Mouse (Mus musculus) G1E (cell line): ENCODE results near the gene Eps15l1.

Source experiments
- CTCF ChIP-seq: IDR thresholded peaks from 2 replicates; pipeline ENCODE4 v1.5.1; 2012; ENCODE audit warnings: low read depth, low read length, inconsistent platforms, mixed read lengths
- GATA2 ChIP-seq: IDR thresholded peaks from 2 replicates; pipeline ENCODE4 v1.6.1; 2012; ENCODE audit warnings: low read depth, low read length, inconsistent platforms, borderline replicate concordance
- POLR2AphosphoS5 ChIP-seq: IDR thresholded peaks from 2 replicates; pipeline ENCODE4 v1.6.1; 2012; ENCODE audit warnings: low read depth, low read length, inconsistent platforms; ENCODE audit not compliant: insufficient replicate concordance

GRCm38 (mm10) chr8:72302986-72303612 is 118.2 kb downstream of the Eps15l1 start:
- no peak for TF ChIP-seq POLR2AphosphoS5
- no peak for TF ChIP-seq CTCF
- no peak for TF ChIP-seq GATA2
